Mouse (Mus musculus): ENCODE results near the gene Mapk3.
"Not testable (repeated sequence)": the region's sequence is repeated elsewhere in the genome, so short reads cannot be mapped to it uniquely, and the experiment has no call there.

Gene Mapk3

GRCm38 (mm10) chr7:126759672-126760390 is 430 bp downstream of the Mapk3 start:
- in situ Hi-C loops (cut with MboI), result no loop called here

- in situ Hi-C loops (cut with MboI), result no loop called here
These were observed 996 bp downstream of the Mapk3 start for GRCm38 (mm10) chr7:126760391-126760802.

DNA sequence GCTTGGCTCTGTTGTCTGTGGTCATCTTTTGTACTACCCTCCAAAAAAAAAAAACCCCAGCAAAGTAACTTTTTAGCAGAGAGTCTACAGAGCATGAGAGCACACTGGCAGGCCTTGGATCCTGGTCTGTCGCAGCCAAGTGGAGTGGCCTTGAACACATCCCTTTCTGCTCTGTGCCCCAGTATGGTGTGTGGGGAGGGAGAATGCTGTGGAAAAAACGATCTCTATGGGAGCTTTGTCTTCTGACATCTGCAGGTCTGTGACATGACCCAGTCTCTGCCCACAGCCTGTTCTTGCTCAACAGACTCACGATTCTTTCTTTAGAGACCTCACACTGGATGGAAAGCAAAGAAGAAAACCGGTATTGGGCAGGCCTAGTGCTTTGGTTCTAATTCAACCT is 1.6 kb downstream of the Mapk3 start:
- in situ Hi-C loops (cut with MboI), result no loop called here

- in situ Hi-C loops (cut with MboI), result no loop called here
These were observed 2.2 kb downstream of the Mapk3 start for GRCm38 (mm10) chr7:126761529-126762067.

DNA sequence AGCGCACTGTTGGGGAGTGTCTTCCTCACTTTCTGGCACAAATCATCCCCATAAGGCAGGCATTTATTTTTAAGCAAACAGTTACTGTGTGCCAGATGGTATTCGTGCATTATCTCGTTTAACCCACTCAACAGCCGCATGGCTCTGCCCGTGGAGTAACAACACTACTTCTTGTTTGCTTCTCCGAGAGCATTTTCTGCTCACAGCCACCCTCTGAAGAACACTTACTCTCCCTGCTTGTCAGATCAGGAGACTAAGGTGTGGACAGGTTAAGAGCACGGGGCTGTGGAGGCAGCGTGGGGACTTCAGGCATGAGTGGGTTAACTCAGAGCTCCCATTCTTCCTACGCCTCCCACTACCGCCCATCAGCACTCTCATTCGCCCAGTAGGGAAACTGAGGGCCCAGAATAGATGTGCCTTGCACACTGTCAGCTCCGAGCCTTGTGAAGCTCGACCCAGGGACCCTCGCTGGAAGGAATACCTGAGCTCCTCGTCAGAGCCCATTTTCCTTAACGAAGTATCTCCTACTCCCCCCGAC is 3.1 kb downstream of the Mapk3 start:
- in situ Hi-C loops (cut with MboI), result no loop called here

DNA sequence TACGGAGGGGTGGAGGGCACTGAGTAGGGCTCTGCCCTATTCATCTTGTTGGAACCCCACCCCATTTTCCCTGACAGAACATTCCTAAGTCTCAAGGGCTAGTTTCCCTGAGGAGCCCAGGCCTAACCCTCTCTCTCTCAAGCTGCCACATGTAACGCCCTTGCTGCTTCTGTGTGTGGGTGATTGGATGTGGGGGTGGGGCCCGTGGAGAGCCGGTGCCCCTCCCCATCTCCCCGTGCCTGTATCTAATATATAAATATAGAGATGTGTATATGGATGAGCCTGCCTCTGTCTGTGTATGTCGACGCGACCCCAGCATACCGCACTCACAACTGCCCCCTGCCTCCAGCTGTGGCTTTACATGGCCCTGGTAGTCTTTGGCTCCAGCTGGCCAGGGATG is 6.1 kb downstream of the Mapk3 start:
- in situ Hi-C loops (cut with MboI), result no loop called here

GRCm38 (mm10) chr7:126766201-126766600 is 6.8 kb downstream of the Mapk3 start, which contains the start of gene Gdpd3:
Gene Gdpd3 (plus strand): TSS chr7:126766334.
- in situ Hi-C loops (cut with MboI), result no loop called here

DNA sequence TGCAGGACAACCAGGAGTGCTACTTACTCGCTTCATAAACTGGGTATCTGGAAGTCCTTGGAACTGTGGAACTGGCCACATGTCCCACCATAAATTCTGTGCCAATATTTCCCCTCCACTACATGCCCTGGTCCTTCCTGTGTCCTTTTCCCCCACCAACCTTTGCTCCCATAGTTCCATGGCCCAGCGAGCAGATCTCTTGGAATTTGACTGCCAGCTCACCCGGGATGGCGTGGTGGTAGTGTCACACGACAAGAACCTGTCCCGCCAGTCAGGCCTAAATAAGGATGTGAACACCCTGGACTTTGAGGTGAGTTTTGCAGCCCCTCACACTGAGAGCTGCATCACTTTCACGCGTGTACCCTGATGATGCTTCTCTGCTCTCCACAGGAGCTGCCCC is 7.6 kb downstream of the Mapk3 start:
- in situ Hi-C loops (cut with MboI), result no loop called here

DNA sequence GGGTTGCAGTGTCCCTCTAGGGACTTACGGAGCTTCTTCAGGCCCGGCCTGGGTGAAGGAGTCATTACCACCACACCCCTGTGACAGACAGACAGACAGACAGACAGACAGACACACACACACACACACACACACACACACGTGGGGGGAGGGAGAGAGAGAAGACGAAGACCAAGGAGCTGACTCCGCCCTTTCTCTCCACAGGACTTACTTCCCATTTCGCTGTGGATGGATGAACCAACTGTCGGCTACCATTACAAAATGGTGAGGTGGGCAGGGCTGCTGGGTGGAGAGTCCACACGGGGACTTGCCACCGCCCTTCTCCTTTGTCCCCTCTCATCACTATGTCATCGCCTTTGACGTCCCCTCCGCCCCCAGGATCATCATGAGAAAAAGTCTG is 11.4 kb downstream of the Mapk3 start:
- in situ Hi-C loops (cut with MboI), result no loop called here

DNA sequence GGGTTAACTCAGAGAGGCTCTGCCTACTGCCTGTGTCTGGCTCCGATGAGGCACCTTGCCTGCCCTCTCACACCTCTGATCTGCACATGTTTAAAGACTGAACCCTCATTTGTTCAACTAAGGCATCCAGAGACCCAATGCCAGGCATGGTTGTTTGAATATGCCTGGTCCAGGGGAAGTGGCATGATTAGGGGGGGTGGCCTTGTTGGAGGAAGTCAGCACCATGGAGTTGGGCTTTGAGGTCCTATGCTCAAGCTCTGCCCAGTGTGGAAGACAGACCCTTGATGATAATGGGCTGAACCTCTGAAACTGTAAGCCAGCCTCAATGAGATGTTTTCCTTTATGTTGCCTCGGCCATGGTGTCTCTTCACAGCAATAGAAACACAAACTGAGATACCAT is 13.9 kb downstream of the Mapk3 start:
- in situ Hi-C loops (cut with MboI), result no loop called here

GRCm38 (mm10) chr7:126774463-126774862 is 15.1 kb downstream of the Mapk3 start:
- in situ Hi-C loops (cut with MboI), result no loop called here

GRCm38 (mm10) chr7:126775185-126775977 is 16.0 kb downstream of the Mapk3 start:
- in situ Hi-C loops (cut with MboI), result no loop called here

DNA sequence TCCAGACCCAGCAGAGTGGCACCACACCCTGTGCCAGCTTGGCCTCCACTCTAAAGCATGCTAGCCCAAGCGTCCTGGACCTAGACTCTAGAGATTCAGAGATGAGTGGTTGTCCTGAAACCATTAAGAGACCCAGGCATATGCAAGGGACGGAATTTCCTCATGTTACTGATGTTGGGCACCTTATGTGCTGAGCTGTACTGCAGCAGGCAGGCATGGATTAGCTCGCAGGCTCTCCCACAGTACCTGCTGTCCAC is 16.5 kb downstream of the Mapk3 start:
- in situ Hi-C loops (cut with MboI), result no loop called here

- in situ Hi-C loops (cut with MboI), result no loop called here
These were observed 17.2 kb downstream of the Mapk3 start, which contains the start of gene Ypel3 for GRCm38 (mm10) chr7:126776598-126777057. Gene Ypel3 (plus strand): TSS chr7:126776955.

DNA sequence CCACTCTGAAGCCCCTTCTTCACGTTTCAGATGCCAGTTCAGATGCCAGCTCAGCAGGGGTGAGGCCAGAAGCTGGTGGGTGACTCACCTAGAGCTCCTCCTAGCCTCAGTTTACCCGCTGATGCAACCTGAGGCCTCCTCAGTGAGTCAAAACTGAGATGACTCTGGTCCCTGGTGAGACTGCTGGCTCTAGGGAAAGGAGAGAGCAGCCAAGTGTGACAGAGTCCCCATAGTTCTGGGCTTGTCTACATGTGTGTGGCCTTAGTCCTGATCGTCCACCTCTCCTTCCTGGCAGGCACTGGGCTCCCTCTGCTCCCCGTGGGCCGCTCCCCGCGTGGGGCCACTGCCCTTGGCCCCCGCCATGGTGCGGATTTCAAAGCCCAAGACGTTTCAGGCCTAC is 18.1 kb downstream of the Mapk3 start:
- in situ Hi-C loops (cut with MboI), result no loop called here

DNA sequence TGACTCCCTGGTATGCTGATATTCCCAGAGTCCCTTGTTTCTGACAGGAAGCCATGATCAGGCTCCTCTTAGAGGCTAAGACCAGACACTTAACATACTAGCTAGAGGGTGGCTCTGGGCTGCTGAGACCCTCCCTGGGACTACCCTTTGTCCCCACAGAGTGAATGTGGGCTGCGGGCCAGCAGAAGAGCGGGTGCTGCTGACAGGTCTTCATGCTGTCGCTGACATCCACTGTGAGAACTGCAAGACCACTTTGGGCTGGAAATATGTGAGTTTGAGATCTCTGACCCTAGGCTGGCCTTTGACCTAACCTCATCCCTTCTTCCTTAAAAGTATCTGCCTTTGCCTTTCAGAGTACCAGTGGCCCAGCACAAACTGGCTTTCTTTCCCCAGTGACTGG is 18.7 kb downstream of the Mapk3 start:
- in situ Hi-C loops (cut with MboI), result no loop called here

DNA sequence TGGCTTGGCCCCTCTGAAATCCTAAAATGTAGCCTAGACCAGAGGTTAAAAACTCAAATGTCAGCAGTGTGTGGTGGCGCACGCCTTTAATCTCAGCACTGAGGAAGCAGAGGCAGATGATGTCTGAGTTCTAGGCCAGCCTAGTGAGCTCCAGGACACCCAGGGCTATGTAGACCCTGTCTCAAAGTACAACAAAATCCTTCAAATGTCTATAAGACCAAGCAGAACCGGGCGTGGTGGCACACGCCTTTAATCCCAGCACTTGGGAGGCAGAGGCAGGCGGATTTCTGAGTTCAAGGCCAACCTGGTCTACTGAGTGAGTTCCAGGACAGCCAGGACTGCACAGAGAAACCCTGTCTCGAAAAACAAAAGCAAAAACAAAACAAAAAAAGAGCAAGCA is 19.7 kb downstream of the Mapk3 start:
- in situ Hi-C loops (cut with MboI), result not testable (repeated sequence)

GRCm38 (mm10) chr7:126779983-126780970 is 20.9 kb downstream of the Mapk3 start:
- in situ Hi-C loops (cut with MboI), result no loop called here

- in situ Hi-C loops (cut with MboI), result no loop called here
These were observed 21.7 kb downstream of the Mapk3 start, which contains the start of gene Tbx6 for GRCm38 (mm10) chr7:126780971-126781635. Gene Tbx6 (plus strand): TSS chr7:126781483.

GRCm38 (mm10) chr7:126781661-126782370 is 22.4 kb downstream of the Mapk3 start:
- in situ Hi-C loops (cut with MboI), result no loop called here
